Mouse (Mus musculus) kidney, adult 2 months (tissue): ENCODE measurements around the gene Pak7. TPM values are rescaled to one million over a fixed set of nuclear protein-coding genes. Genes with fewer than 3 reads are reported as not detected.
"Not testable (repeated sequence)": the region's sequence is repeated elsewhere in the genome, so short reads cannot be mapped to it uniquely, and the experiment has no call there.

Experiments used
- DNase-seq: peaks from one replicate; pipeline ENCODE4 v3.0.0; 2021
- H3K27ac ChIP-seq: fragments of 200-500 bp; 2 replicates; pipeline ENCODE4 v1.5.1; 2012; ENCODE audit warnings: low read depth, low read length, control low read depth, inconsistent platforms; ENCODE audit not compliant: insufficient read depth
- H3K27me3 ChIP-seq: fragments of 200-500 bp; replicated peaks from 2 replicates; pipeline ENCODE4 v1.6.1; 2012; ENCODE audit warnings: mild to moderate bottlenecking, moderate library complexity, low read length, inconsistent platforms; ENCODE audit not compliant: control insufficient read depth, insufficient read depth
- H3K36me3 ChIP-seq: fragments of 200-500 bp; 2 replicates; pipeline ENCODE4 v1.6.1; 2012; ENCODE audit warnings: mild to moderate bottlenecking, moderate library complexity, low read length, inconsistent platforms; ENCODE audit not compliant: control insufficient read depth, insufficient read depth
- H3K4me1 ChIP-seq: fragments of 200-500 bp; 2 replicates; pipeline ENCODE4 v1.6.1; 2011; ENCODE audit warnings: low read length; ENCODE audit not compliant: control insufficient read depth, insufficient read depth
- H3K4me3 ChIP-seq: fragments of 200-500 bp; 2 replicates; pipeline ENCODE4 v1.5.1; 2011; ENCODE audit warnings: mild to moderate bottlenecking, low read depth, low read length, control low read depth; ENCODE audit not compliant: insufficient read depth
- CTCF ChIP-seq: fragments of 200-500 bp; conservative IDR thresholded peaks from 2 replicates; pipeline ENCODE4 v1.5.1; 2011; ENCODE audit warnings: low read depth, mild to moderate bottlenecking, control low read depth, low read length, moderate library complexity, mixed read lengths; ENCODE audit not compliant: insufficient read depth, insufficient read length
- POLR2A ChIP-seq: fragments of 200-500 bp; IDR thresholded peaks from one replicate; pipeline ENCODE4 v1.6.1; 2011; ENCODE audit warnings: low read depth, low read length, control low read depth
- WGBS: fragments of 180-500 bp; shearing (Covaris S2); methylation state at CpG from one replicate; pipeline ENCODE4 v1.1.7; 2018; 5-methylcytosine and 5-hydroxymethylcytosine counted together
- polyA plus RNA-seq: library from polyadenylated mRNA; depleted of rRNA; stranded (reverse); fragments of >200 nt; gene quantifications from 2 replicates; pipeline ENCODE4 v1.2.3, GENCODE M21; 2012

Gene Pak7
- polyA plus RNA-seq, 1 experiment, result not detected

- Histone ChIP-seq H3K4me1 (no peaks in the 10 kb centered on the region), H3K36me3 (no peaks in the 10 kb centered on the region), H3K4me3 (no peak overlapping the region), H3K27ac (no peak overlapping the region), H3K27me3 (no peaks in the 10 kb centered on the region)
- DNase-seq, result no peak
- WGBS, result 82% methylated on average over 4 of the region's 4 CpGs
- TF ChIP-seq POLR2A, result no peak
- no peak for TF ChIP-seq CTCF
Observed at GRCm38 (mm10) chr2:136308743-136309142, 79.0 kb downstream of the Pak7 start.

- H3K27me3 ChIP-seq, result no peaks in the 10 kb centered on the region
- H3K27ac ChIP-seq, result no peak overlapping the region
- no peaks in the 10 kb centered on the region for H3K4me1 ChIP-seq
- 65% methylated on average over 2 of the region's 2 CpGs for WGBS
- no peak overlapping the region for H3K4me3 ChIP-seq
- DNase-seq, result no peak
- no peak for TF ChIP-seq POLR2A
- no peak for TF ChIP-seq CTCF
- H3K36me3 ChIP-seq, result no peaks in the 10 kb centered on the region
Observed at GRCm38 (mm10) chr2:136302201-136302600, 85.6 kb downstream of the Pak7 start.

GRCm38 (mm10) chr2:136301406-136301805, 86.4 kb downstream of the Pak7 start:
- DNase-seq, result no peak

GRCm38 (mm10) chr2:136297371-136297770, 90.4 kb downstream of the Pak7 start:
- Histone ChIP-seq H3K4me3 (no peak overlapping the region), H3K27ac (no peak overlapping the region), H3K36me3 (no peaks in the 10 kb centered on the region), H3K27me3 (no peaks in the 10 kb centered on the region), H3K4me1 (no peaks in the 10 kb centered on the region)
- TF ChIP-seq POLR2A, result no peak
- TF ChIP-seq CTCF, result no peak
- no peak for DNase-seq
- 80% methylated on average over 1 of the region's 1 CpGs for WGBS

More at GRCm38 (mm10) chr2:136301406-136301805, 86.4 kb downstream of the Pak7 start:
- Histone ChIP-seq H3K27ac (no peak overlapping the region), H3K36me3 (no peaks in the 10 kb centered on the region), H3K4me3 (no peak overlapping the region), H3K4me1 (no peaks in the 10 kb centered on the region), H3K27me3 (no peaks in the 10 kb centered on the region)
- TF ChIP-seq POLR2A (no peak), CTCF (no peak)

- TF ChIP-seq CTCF, result no peak
- no peak for TF ChIP-seq POLR2A
- Histone ChIP-seq H3K36me3 (no peaks in the 10 kb centered on the region), H3K4me3 (no peak overlapping the region), H3K27me3 (no peaks in the 10 kb centered on the region), H3K27ac (no peak overlapping the region), H3K4me1 (no peaks in the 10 kb centered on the region)
- WGBS, result 67% methylated on average over 1 of the region's 1 CpGs
- DNase-seq, result no peak
Observed at GRCm38 (mm10) chr2:136282043-136282442, 105.7 kb downstream of the Pak7 start.

GRCm38 (mm10) chr2:136241960-136242359, 145.8 kb downstream of the Pak7 start:
- H3K36me3 ChIP-seq, H3K27me3 ChIP-seq, DNase-seq, H3K4me1 ChIP-seq, H3K4me3 ChIP-seq, H3K27ac ChIP-seq: not testable (repeated sequence)
- WGBS, result 76% methylated on average over 4 of the region's 4 CpGs

GRCm38 (mm10) chr2:136231228-136231627, 156.5 kb downstream of the Pak7 start:
- H3K27me3 ChIP-seq, result no peaks in the 10 kb centered on the region
- no peak overlapping the region for H3K27ac ChIP-seq
- no peak overlapping the region for H3K4me3 ChIP-seq
- H3K36me3 ChIP-seq, result no peaks in the 10 kb centered on the region
- 93% methylated on average over 8 of the region's 8 CpGs for WGBS
- no peak for DNase-seq
- no peak for TF ChIP-seq CTCF
- TF ChIP-seq POLR2A, result no peak
- no peaks in the 10 kb centered on the region for H3K4me1 ChIP-seq

- H3K27me3 ChIP-seq, result no peaks in the 10 kb centered on the region
- no peak for DNase-seq
- no peak overlapping the region for H3K27ac ChIP-seq
- H3K4me1 ChIP-seq, result no peaks in the 10 kb centered on the region
- H3K36me3 ChIP-seq, result no peaks in the 10 kb centered on the region
- H3K4me3 ChIP-seq, result no peak overlapping the region
- 84% methylated on average over 4 of the region's 4 CpGs for WGBS
- TF ChIP-seq CTCF (no peak), POLR2A (no peak)
Observed at GRCm38 (mm10) chr2:136204034-136204433, 183.7 kb downstream of the Pak7 start.
